Mouse (Mus musculus) embryo, embryonic 11.5 days (tissue): ENCODE data around the gene Zbtb16.

ENCODE experiments used
- DNase-seq: peaks from one replicate; pipeline ENCODE4 v3.0.0-alpha.2; 2012; ENCODE audit warnings: low read depth, low spot score

Zbtb16 gene

DNA sequence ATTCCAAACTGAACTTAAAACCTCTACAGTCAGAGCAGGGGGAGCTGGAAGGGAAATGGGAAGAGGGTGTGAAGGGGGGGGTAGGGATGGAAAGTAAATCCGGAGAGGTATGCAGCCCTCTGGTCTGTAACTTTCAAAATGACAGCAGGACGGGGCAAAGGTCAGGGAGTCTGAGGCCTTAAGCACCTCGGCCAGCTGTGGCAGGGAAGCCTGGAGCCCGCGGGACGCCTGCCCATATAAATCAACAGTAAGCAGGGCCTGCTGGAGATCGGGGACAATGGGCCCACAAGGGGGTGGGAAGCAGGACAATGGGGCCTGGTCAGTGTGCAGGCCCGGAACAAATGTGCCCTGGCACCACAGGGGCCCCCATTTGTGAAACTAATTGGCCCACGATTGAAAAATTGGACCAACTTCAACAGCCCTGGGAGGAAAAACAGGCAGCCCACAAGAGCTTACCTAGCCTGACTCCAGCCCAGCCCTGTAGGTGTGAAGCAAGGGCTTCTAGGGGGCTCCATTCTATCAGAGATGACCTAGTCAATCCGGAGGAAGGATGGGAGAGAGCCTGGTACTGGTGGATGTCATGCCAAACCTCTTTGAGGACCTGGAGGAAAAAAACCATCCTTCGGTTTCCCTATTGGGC lies 160.8 kb downstream of the Zbtb16 start:
- no peak for DNase-seq

DNA sequence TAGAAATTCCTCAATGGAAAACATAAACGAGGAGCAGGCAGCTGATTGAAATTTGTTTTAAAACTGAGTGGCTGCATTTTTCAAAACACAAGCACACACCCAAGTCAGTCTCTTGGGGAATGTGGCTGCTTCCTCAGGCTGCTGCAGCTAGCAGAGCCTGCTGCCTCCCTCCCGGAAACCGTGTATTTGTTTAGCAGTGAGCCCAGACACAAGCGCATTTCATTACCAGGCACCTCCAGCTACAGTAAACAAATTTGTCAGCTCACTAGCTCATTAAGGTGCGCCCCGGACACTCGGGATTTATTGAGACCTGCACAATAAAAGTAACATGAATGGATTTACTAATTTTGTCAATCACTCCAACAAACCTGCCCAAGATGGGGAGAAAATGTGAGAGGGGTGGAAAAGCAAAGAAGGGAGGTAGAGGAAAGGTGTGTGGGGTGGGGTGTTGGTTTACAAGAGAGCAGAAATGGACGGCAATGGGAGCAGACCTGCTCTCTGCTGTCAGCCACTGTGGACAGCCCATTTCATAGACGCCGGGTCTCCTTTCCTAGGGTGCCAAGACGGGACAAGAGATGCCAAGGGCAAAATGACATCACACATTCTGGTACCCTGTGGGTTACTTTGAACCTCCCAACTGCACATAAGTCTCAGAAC lies 161.5 kb downstream of the Zbtb16 start:
- no peak for DNase-seq

DNA sequence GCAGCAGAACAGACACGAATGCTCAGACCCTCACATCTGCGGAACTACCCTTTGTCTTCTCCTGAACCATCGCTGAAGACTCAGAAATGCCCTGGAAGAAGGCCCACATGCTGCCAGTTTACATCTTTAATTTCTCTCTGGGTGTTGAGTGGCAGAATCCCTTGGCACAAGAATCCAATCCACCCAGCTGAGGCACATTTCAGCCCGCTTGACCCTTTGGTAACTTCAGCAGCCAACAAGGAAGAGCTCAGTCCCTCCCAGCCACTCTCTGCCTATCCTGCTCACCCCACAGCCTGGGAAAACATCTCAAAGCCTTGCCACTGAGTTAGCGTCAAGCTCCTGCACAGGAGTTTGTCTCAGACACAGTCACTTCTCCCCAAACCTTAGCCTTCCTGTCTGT lies 162.2 kb downstream of the Zbtb16 start:
- no peak for DNase-seq

DNA sequence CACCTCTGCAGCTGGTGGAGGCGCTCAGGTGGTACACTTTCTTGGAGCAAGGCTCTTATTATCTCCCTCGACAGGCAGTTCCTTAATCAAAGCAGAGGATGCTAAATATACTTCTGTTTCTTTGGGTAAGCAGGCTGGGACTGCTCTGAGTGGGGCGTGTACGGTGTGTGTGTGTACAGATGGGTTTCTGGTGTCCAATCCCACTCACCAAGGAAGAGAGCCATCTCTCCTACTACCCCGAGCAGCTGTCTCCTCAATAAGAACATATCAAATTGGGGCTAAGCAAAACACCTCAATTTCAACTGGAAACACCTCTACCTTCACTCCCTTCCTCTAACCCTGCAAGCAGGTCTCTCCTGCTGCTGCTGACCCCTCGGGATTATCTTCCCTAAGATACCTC lies 162.8 kb downstream of the Zbtb16 start:
- DNase-seq: no peak

DNA sequence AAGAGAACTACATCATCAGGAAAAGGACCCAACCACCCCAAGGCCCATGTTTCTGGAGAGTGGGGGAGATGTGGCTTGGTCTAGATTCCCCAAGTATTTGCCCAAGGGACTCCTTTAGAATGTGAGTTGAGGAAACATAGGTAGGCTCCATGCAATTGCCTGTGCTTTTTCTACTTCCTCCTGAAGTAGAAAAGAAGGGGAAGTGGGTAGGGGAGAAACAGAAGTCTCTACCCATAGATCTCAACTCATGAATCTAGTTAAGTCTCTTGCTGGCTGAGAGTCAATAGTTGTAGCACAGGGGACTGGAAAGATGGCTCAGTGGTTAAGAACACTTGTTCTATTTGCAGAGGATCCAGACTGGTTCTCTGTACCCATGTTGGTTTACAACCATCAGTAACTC lies 164.2 kb downstream of the Zbtb16 start:
- DNase-seq: no peak

DNA sequence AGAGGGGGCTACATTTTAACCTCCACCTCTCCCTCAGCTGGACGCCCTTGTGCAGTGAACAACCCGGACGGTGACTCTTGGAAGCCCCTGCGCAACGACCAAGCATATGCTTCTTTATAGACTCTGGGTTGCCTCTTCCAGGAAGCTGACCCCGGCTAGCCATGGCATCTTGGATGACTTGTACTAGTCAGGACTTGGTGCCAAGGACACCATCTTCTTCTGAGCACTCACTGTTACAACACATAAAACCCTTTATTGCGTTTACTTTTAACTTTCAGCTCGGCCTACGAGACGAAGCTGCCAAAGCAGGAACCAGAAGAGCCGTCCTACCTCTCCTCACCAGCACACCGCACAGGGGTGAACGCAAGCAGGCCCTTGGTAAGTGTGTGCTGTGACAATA lies 165.9 kb downstream of the Zbtb16 start:
- no peak for DNase-seq

DNA sequence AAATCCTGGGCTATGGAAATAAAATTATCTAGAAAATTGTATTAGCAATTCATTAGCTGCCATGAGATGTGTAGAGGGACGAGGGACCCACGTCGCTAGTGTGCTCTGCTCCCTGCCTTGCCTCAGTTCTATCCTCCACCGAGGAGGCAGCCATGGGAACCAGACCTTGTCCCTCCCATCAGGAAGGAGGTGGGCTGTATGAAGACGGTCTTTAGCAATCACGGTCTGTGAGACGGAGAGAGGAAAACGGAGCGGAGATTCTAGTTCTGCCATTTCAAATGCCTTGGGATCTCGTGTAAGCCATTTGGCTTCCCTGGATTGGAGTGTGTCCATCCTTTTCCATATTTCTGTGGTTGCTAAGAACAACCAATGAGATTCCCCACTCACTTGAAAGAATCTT lies 166.3 kb downstream of the Zbtb16 start:
- no peak for DNase-seq

DNA sequence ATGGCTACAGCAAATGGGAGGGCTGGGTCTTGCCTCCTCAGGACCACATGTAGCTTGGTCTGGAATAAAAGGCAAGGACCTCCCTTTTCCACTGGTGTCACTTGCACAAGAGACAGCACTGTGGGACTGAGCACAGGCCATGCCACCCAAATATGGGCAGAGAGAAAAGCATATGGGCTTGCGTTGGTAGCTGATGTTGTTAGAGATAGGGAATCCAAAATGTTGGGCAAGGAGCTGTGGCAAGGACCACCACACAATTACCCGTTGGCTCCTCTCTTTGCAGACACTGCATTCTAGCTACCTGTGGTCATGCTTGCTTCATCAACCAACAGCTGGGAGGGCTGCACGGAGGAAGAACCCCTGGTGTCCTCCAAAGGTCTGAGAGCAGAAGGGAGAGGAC lies 169.3 kb downstream of the Zbtb16 start:
- DNase-seq: no peak

DNA sequence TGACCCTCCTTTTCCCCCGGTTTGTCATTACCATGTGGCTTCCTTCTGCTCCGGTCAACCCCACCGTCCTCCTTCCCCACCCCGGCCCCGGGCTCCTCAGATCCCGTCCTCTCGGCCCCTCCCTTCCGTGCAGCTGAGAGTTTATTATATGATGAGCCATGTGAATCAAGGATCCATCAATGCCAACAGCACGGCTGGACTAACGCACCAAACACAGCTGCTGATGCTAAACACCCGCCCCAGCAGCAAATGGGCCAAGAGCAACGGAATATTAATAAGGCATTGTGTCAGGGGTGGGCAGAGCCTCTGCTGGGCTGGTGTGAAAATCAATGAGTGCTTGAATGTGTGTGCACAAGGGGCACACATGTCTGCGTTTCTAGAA lies 173.0 kb downstream of the Zbtb16 start:
- no peak for DNase-seq

DNA sequence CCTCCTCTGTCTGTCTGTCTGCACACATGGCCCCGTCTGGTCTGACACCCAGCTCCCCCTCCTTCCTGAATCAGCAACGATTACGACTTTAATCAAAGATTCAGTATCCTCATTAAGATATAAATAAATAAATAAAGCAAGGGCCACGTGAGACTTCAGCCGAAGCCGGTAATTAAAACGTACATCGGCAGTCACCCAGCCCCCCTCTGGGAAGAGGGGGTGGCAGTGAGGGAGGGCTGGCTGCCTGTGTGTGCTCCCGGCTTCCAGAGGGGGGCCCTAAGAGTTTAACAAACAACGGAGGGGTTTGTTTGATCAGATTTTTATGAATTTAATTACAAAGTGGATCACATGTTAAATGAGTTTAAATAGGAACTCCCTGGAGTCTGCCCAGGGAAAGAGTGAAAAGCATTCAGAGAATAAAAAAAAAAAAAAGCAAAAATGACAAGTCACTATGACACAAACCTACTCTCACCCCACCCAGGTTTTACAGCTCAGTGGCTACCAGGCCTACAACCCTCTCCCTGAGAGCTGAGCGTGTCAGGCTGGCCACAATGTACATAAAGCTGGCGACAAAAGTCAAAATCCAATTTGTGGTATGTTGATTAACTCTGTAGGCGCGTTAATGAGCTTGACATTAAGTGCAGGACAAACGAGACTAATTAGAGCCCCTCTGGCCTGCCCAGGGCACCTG lies 173.5 kb downstream of the Zbtb16 start:
- no peak for DNase-seq

DNA sequence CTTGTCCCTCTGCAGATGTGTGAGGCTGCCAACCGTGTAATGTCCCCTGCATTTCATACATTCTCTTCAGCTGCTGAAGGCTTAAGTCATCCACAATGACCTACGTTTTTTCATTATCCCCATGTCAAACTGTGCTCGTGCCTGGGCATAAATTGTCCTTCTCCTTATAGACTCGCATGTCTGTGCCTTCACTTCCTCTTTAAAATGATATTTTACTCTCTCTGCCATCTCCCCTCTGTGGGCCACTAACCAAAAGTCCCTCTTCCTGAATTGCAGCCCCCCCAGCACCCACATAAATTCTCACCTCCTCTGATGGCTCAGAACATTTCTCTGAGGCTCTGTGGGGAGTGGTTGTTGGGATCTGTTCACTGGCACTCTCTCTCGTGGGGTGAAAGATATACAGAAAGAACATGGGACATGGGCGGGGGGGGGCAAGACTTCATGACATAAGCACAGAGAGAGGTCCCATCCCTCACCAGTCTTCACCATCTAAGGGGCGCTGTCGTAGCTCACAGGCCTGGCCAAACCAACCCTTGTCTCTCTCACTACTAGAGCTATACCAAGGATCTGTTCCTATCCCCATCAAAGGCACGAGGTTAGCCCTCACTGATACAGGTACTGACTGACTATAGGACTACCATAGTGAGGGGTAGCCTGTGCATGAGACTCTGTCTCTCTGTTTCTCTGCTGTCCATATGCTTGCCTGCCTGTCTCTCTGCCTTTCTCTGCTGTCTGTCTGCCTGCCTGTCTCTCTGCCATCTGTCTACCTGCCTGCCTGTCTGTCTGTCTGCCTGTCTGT lies 174.6 kb downstream of the Zbtb16 start:
- DNase-seq: no peak

DNA sequence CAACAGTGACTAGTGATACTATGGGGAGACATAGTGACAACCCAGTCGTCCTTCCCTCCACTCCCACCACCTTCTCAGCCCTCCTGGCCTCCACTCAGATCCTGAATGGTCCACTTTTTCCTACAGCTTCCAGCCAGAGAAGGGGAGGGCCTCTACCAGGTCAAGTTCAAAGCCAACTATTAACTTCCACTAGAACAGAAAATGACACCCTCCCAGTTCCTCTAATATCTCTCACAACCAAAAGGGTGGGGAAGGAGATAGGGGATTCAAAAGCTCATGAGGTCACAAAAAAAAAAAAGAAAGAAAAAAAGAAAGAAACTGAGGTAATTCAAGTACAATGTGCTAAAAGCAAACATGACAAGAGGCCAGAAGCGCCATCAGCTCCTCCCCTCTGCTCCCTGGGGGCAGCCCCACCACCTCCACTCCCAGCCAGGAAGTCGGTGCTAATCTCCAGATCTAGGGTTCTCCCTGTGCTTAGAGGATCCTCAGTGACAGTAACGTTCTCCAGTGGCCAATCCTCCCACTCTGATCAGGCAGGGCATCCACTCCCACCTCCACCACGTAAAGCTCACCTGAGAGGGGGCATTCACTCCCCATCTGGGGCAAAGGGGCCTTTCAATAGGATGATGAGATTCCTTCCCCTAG lies 180.4 kb downstream of the Zbtb16 start:
- no peak for DNase-seq

DNA sequence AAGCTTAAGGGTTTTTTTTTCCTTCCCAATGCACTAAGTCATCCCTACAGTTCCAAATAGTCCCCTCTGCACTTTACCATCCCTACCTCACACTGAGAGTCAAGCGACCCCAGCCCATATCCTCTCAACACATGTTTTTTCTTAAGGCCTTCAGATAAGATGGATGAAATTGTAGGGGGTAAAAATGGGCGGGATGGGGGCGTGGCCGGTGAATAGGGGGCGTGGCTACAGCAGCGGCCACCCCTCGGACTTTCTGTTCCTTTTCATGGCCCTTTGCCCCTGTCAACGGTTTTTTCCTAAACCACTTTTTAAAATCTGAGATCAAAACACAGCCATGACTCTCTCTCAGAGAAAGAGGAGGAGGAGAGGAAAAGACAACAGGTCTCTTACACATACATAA lies 181.3 kb downstream of the Zbtb16 start:
- no peak for DNase-seq

DNA sequence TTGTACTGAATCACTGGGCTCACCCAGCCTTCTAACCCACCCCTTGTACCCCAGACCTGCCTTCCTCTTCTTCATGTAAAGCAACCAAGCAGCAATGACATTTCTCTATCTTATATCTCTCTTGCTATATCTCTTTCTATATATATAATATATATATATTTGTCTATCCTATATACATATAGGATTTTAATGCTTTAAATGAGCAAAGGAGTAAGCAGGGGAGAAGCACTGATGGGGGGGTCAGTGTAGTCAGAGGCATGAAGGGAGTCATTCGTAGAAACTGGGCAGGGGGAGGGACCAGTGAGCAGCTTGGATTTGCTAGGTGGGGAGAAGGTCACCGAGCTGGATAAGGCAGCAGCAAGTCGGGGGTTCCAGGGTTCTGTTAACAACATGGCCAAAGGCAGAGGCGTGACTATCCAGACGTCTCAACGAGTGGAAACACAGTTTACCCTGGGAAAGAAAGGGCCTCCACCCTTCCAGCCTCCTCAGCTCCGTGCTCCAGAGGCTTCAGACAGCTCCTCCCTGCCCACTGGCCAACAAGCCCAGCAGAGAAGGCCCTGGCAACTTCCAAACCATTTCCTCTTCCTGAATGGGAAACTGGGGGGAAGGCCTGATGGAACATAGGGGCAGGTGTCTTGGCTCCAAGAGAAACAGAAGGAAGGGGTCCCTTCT lies 182.5 kb downstream of the Zbtb16 start:
- no peak for DNase-seq

DNA sequence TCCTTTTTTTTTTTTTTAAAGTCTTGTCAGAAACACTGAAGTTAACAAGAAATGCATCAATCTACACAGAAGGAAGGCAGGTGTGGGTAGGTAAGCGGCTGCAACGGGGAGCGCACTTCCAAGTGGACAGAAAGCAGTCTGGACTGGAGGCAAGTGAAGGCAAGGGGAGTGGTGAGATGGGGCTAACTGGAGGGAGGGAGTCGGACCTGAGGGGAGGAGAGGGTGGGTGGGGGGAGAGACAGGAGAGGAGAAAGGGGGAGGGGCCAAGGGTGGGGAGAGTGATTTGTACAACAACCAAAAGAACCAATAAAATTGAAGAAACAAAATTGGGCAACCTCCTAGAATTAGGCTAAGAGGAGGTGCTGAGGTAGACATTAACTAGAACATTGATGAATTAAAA lies 184.0 kb downstream of the Zbtb16 start:
- DNase-seq: no peak

DNA sequence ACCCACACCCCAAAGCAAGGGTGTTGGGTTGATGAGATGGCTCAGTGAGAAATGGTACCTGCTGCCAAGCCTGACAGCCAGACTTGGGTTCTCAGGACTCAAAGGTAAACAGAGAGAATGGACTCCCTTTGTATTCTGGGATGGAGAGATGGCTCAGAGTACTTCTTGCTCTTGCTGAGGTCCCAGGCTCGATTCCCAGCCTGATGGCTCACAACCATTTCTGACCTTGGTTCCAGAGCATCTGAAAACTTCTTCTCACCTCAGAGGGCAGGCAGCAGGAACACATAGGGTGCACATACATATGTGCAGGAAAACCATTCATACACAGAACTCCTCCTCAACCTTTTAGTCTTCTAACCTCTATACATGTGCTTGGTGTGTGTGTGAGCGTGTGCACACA lies 185.2 kb downstream of the Zbtb16 start:
- no peak for DNase-seq

DNA sequence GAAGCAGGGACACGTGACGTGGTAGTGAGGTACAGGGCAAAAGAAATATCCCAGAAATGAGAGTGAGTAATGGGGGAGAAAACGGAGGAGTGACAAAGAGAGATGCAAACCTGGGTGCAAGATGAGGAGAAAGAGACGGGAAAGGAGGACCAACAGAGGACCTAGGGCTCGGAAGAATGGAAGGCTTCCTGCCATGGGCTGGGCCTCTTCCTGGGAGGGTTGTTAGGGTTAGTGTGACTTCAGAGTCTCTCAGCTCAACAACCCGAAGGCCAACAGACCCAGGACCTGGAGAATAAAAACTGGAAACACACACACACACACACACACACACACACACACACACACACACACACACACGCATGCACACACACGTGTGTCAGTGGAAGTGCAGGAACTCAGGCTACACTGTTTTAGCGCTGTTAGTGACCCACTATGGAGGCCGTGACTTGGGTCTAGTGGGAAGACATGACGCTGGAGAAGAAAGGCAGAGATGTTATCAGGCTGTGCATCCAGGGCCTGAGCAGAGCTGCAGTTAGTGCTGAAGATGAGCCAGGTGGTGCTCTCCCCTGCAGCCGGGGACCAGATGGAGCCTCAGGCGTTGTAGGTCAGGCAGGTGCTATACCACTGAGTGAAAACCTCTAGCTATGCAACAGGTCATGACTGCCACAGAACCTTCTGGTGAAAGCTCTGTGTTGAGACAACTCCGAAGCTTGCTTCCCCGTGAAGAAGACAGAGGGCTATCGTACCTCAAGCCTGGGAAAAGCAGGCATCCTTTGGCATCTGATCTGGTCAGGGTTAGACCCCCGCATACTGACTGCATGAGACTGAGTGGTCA lies 186.0 kb downstream of the Zbtb16 start:
- no peak for DNase-seq

DNA sequence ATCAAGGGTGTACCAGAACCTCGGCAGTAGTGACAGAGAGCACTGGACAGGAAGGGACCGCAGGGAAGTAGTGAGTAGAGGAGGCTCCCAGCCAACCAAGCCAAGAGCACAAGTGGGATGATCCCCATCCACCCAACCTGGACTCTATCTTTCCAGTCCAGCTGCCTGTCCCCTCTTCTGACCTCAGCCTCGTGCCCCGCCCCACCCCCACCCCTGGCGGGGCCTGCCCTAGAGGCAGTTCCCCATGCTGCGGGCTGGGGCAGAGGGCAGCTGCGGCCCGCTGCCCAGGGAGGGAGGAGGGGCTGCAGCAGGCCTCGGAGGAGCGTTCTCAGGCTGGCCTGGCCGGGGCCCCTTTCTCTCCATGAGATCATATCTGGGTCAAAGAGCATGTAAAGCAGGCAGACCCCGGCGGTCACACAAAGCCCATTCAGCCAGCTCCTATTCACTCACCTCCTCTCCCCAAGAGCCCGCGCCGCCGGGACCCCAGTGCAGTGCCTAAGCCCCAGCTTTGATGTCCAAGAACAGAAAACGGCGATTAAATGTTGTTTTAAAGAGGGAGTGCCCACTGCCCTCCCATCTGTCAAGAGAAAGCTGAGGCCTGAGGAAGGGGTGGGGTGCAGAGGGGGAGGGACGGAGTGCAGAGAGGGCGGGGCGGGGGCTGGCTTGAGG lies 186.8 kb downstream of the Zbtb16 start:
- DNase-seq: no peak

DNA sequence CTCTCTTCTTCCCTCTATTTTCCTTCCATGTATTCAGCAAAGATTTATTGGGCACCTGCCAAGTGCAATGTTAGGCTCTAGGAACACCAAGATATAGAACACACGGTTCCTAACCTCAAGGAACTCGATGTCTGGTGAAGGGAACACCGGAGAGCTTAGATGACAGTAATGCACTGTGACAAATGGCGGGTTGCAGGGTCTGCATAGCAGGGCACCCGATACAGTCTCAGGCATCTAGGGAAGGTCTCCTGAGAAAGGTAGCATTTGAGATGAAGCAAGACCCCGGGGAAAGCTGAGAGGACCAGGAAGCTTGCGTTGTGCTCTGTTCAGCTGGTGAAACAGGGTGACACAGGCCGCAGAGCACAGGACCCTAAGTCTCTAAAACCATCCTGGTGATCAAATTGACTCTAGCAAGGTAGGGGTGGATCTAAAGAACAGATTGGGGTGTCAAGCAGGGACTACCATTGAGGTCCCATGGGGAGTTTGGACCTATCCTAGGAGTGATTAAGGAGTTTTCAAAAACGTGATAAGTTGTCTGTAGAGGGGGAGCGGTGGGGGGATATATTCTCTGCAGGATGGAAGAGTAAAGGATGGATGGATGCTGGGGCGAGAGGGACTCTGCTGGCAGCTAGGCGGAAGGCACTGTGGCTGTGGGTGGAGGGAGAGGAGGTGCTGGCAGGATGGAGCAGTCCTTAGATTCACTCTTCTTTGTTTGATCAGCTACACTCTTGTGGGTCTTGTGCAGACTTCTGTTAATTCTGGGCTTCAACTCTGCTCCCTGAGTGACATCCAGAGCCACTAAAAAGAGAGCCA lies 187.5 kb downstream of the Zbtb16 start:
- no peak for DNase-seq
